Mouse (Mus musculus) Patski (cell line): ENCODE measurements around the gene Iqgap2. TPM values are rescaled to one million over a fixed set of nuclear protein-coding genes. Genes with fewer than 3 reads are reported as not detected.

Source experiments
- ATAC-seq: fragments of 100-300 bp; one replicate; pipeline ENCODE4 v1.8.0; 2021
- CTCF ChIA-PET: fragments of 350-600 bp; sonication (Branson Sonifier 250); formaldehyde crosslinking; loops from one replicate; lab custom pipeline; 2022; ENCODE audit warnings: inconsistent platforms; lab: Charles Lee
- POLR2A ChIA-PET: fragments of 350-600 bp; sonication (Branson Sonifier 250); formaldehyde crosslinking; loops from one replicate; lab custom pipeline; 2022; ENCODE audit warnings: antibody characterized with exemption, inconsistent platforms; lab: Charles Lee
- DNase-seq: peaks from one replicate; pipeline ENCODE4 v3.0.0-alpha.2; 2011; ENCODE audit warnings: low read depth, low spot score
- H3K27me3 ChIP-seq: fragments of 371-371 bp; one replicate; pipeline ENCODE4 v1.5.1; 2021
- CTCF ChIP-seq: fragments of 100-300 bp; IDR thresholded peaks from one replicate; pipeline ENCODE4 v1.5.1; 2021
- in situ Hi-C: fragments of 300-500 bp; cut with MboI; formaldehyde crosslinking; loops from 3 replicates; pipeline ENCODE4 v1.11.1; 2018; ENCODE audit warnings: low pct_unique_long_range_greater_than_20kb, mixed read lengths
- polyA plus RNA-seq: library from polyadenylated mRNA; unstranded; gene quantifications from one replicate; pipeline ENCODE4 v1.2.3, GENCODE M21; 2021

Gene Iqgap2
- polyA plus RNA-seq, 1 experiment from 2014 or later, result 0.08 TPM

- DNase-seq, result no peak
- ATAC-seq, result no peak
- ChIA-PET CTCF (interaction anchor here (1.7 to 1.8 kb wide), 2 partner anchors 13 to 151 kb away, joined by 3 to 8 read pairs; no protein-coding TSS in a partner anchor), POLR2A (interaction anchor here (0.7 kb wide), 1 partner anchor 53 kb away, joined by 3 read pairs; no protein-coding TSS in a partner anchor)
- no peak for TF ChIP-seq CTCF
- no peaks in the 10 kb centered on the region for H3K27me3 ChIP-seq
- in situ Hi-C loops, result no loop called here
Measured at GRCm38 (mm10) chr13:95714271-95714975, 177.3 kb downstream of the Iqgap2 start.

- TF ChIP-seq CTCF, result no peak
- H3K27me3 ChIP-seq, result no peaks in the 10 kb centered on the region
- ChIA-PET CTCF (no interaction called here), POLR2A (no interaction called here)
- DNase-seq (no peak), ATAC-seq (no peak)
- in situ Hi-C loops, result no loop called here
Measured at GRCm38 (mm10) chr13:95712570-95713268, 179.0 kb downstream of the Iqgap2 start.

- no peak for DNase-seq
- no peak for ATAC-seq
- POLR2A ChIA-PET, result no interaction called here
- CTCF ChIA-PET, result no interaction called here
- no peaks in the 10 kb centered on the region for H3K27me3 ChIP-seq
- in situ Hi-C loops, result no loop called here
- TF ChIP-seq CTCF, result no peak
Measured at GRCm38 (mm10) chr13:95712054-95712453, 179.7 kb downstream of the Iqgap2 start.

- CTCF ChIA-PET, result interaction anchor here (1.8 to 2.3 kb wide), 2 partner anchors 14 to 15 kb away, joined by 3 to 6 read pairs; no protein-coding TSS in a partner anchor
- DNase-seq (no peak), ATAC-seq (no peak)
- no peaks in the 10 kb centered on the region for H3K27me3 ChIP-seq
- TF ChIP-seq CTCF, result no peak
- POLR2A ChIA-PET, result no interaction called here
- in situ Hi-C loops, result no loop called here
Measured at GRCm38 (mm10) chr13:95705589-95705988, 186.1 kb downstream of the Iqgap2 start.

- no peak for TF ChIP-seq CTCF
- POLR2A ChIA-PET, result no interaction called here
- CTCF ChIA-PET, result no interaction called here
- no peak for ATAC-seq
- in situ Hi-C loops, result no loop called here
- no peaks in the 10 kb centered on the region for H3K27me3 ChIP-seq
- no peak for DNase-seq
Measured at GRCm38 (mm10) chr13:95703376-95703775, 188.3 kb downstream of the Iqgap2 start.

- CTCF ChIA-PET, result no interaction called here
- H3K27me3 ChIP-seq, result no peaks in the 10 kb centered on the region
- POLR2A ChIA-PET, result no interaction called here
- DNase-seq (no peak), ATAC-seq (no peak)
- no peak for TF ChIP-seq CTCF
- in situ Hi-C loops, result no loop called here
Measured at GRCm38 (mm10) chr13:95697874-95698273, 193.8 kb downstream of the Iqgap2 start.

- CTCF ChIA-PET, result interaction anchor here (1.2 kb wide), 1 partner anchor 23 kb away, joined by 3 read pairs; no protein-coding TSS in a partner anchor
- no peak for TF ChIP-seq CTCF
- ATAC-seq, result no peak
Measured at GRCm38 (mm10) chr13:95696654-95697163, 195.0 kb downstream of the Iqgap2 start, which contains the start of gene F2rl2. F2rl2 (plus strand) TSS chr13:95696853.

GRCm38 (mm10) chr13:95696120-95696653 lies 195.5 kb downstream of the Iqgap2 start:
- no peaks in the 10 kb centered on the region for H3K27me3 ChIP-seq
- no peak for DNase-seq
- no peak for TF ChIP-seq CTCF
- no peak for ATAC-seq
- ChIA-PET POLR2A (interaction anchor here (0.6 kb wide), 1 partner anchor 195 kb away, joined by 4 read pairs; no protein-coding TSS in a partner anchor), CTCF (interaction anchor here (1.2 kb wide), 1 partner anchor 23 kb away, joined by 3 read pairs; no protein-coding TSS in a partner anchor)
- in situ Hi-C loops, result no loop called here

More at GRCm38 (mm10) chr13:95696654-95697163, 195.0 kb downstream of the Iqgap2 start, which contains the start of gene F2rl2:
- DNase-seq, result no peak
- in situ Hi-C loops, result no loop called here
- POLR2A ChIA-PET, result interaction anchor here (0.6 kb wide), 1 partner anchor 196 kb away, joined by 4 read pairs; no protein-coding TSS in a partner anchor
- no peaks in the 10 kb centered on the region for H3K27me3 ChIP-seq

- TF ChIP-seq CTCF, result no peak
- in situ Hi-C loops, result no loop called here
- CTCF ChIA-PET, result no interaction called here
- no peaks in the 10 kb centered on the region for H3K27me3 ChIP-seq
- ATAC-seq (no peak), DNase-seq (no peak)
- POLR2A ChIA-PET, result no interaction called here
Measured at GRCm38 (mm10) chr13:95692201-95692600, 199.5 kb downstream of the Iqgap2 start.

GRCm38 (mm10) chr13:95688576-95688975 lies 203.1 kb downstream of the Iqgap2 start:
- ChIA-PET CTCF (no interaction called here), POLR2A (no interaction called here)
- ATAC-seq, result no peak

More at GRCm38 (mm10) chr13:95688576-95688975, 203.1 kb downstream of the Iqgap2 start:
- in situ Hi-C loops, result no loop called here
- DNase-seq, result no peak
- H3K27me3 ChIP-seq, result no peaks in the 10 kb centered on the region
- TF ChIP-seq CTCF, result no peak
